Mouse (Mus musculus): ENCODE measurements around the gene Tgfbr1. TPM values are rescaled to one million over a fixed set of nuclear protein-coding genes. Genes with fewer than 3 reads are reported as not detected.

The Tgfbr1 gene
- polyA plus RNA-seq, 1 experiment from 2014 or later: 111 TPM

GRCm38 (mm10) chr4:47333541-47333940 lies 19.5 kb upstream of the Tgfbr1 start:
- DNase-seq (ENCODE audit: low spot score) (no peak), ATAC-seq (ENCODE audit: insufficient read depth, low FRiP score, low TSS enrichment) (no peak)
- H3K4me3 ChIP-seq (ENCODE audit: low read depth, low read length): no peak overlapping the region
- no peak overlapping the region for H3K27ac ChIP-seq (ENCODE audit: low read depth, low read length)
- H3K9me3 ChIP-seq (ENCODE audit: control insufficient read depth, low read length): no peaks in the 10 kb centered on the region
- H3K4me2 ChIP-seq (ENCODE audit: low read depth): no peak overlapping the region
- H3K9ac ChIP-seq (ENCODE audit: low read length): no peak overlapping the region
- H3K4me1 ChIP-seq (ENCODE audit: control insufficient read depth, insufficient read depth, low read length): no peaks in the 10 kb centered on the region
- no peaks in the 10 kb centered on the region for H3K27me3 ChIP-seq (ENCODE audit: control insufficient read depth, insufficient read depth, low read length)
- H3K36me3 ChIP-seq (ENCODE audit: control insufficient read depth, insufficient read depth, low read length): no peaks in the 10 kb centered on the region
- 96% methylated on average over 3 of the region's 3 CpGs for WGBS

- H3K4me3 ChIP-seq (ENCODE audit: low read depth, low read length): no peak overlapping the region
- DNase-seq (ENCODE audit: low spot score): no peak
- 76% methylated on average over 3 of the region's 3 CpGs for WGBS
- H3K36me3 ChIP-seq (ENCODE audit: control insufficient read depth, insufficient read depth, low read length): no peaks in the 10 kb centered on the region
- no peak for ATAC-seq (ENCODE audit: insufficient read depth, low FRiP score, low TSS enrichment)
- no peaks in the 10 kb centered on the region for H3K4me1 ChIP-seq (ENCODE audit: control insufficient read depth, insufficient read depth, low read length)
- H3K9ac ChIP-seq (ENCODE audit: low read length): no peak overlapping the region
- no peaks in the 10 kb centered on the region for H3K27me3 ChIP-seq (ENCODE audit: control insufficient read depth, insufficient read depth, low read length)
- H3K27ac ChIP-seq (ENCODE audit: low read depth, low read length): no peak overlapping the region
- no peak overlapping the region for H3K4me2 ChIP-seq (ENCODE audit: low read depth)
- no peaks in the 10 kb centered on the region for H3K9me3 ChIP-seq (ENCODE audit: control insufficient read depth, low read length)
Observed at GRCm38 (mm10) chr4:47336941-47337600, 16.0 kb upstream of the Tgfbr1 start.

- Histone ChIP-seq H3K9me3 (ENCODE audit: control insufficient read depth, low read length) (no peaks in the 10 kb centered on the region), H3K4me3 (ENCODE audit: low read depth, low read length) (no peak overlapping the region), H3K36me3 (ENCODE audit: control insufficient read depth, insufficient read depth, low read length) (no peaks in the 10 kb centered on the region), H3K27me3 (ENCODE audit: control insufficient read depth, insufficient read depth, low read length) (no peaks in the 10 kb centered on the region), H3K9ac (ENCODE audit: low read length) (no peak overlapping the region), H3K4me1 (ENCODE audit: control insufficient read depth, insufficient read depth, low read length) (no peaks in the 10 kb centered on the region), H3K4me2 (ENCODE audit: low read depth) (no peak overlapping the region), H3K27ac (ENCODE audit: low read depth, low read length) (no peak overlapping the region)
- WGBS: 41% methylated on average over 8 of the region's 8 CpGs
- DNase-seq (ENCODE audit: low spot score) (peak; percentile 28), ATAC-seq (ENCODE audit: insufficient read depth, low FRiP score, low TSS enrichment) (no peak)
Observed at GRCm38 (mm10) chr4:47342632-47343031, 10.4 kb upstream of the Tgfbr1 start.

GRCm38 (mm10) chr4:47347022-47347421 lies 6.0 kb upstream of the Tgfbr1 start:
- no peak for DNase-seq (ENCODE audit: low spot score)
- no peaks in the 10 kb centered on the region for H3K36me3 ChIP-seq (ENCODE audit: control insufficient read depth, insufficient read depth, low read length)
- H3K9me3 ChIP-seq (ENCODE audit: control insufficient read depth, low read length): no peaks in the 10 kb centered on the region
- H3K4me2 ChIP-seq (ENCODE audit: low read depth): no peak overlapping the region
- WGBS: 61% methylated on average over 4 of the region's 4 CpGs
- no peak for ATAC-seq (ENCODE audit: insufficient read depth, low FRiP score, low TSS enrichment)
- H3K27ac ChIP-seq (ENCODE audit: low read depth, low read length): no peak overlapping the region
- H3K4me3 ChIP-seq (ENCODE audit: low read depth, low read length): no peak overlapping the region
- H3K4me1 ChIP-seq (ENCODE audit: control insufficient read depth, insufficient read depth, low read length): no peaks in the 10 kb centered on the region
- no peaks in the 10 kb centered on the region for H3K27me3 ChIP-seq (ENCODE audit: control insufficient read depth, insufficient read depth, low read length)
- no peak overlapping the region for H3K9ac ChIP-seq (ENCODE audit: low read length)

- no peaks in the 10 kb centered on the region for H3K9me3 ChIP-seq (ENCODE audit: control insufficient read depth, low read length)
- DNase-seq (ENCODE audit: low spot score) (no peak), ATAC-seq (ENCODE audit: insufficient read depth, low FRiP score, low TSS enrichment) (no peak)
- no peak overlapping the region for H3K4me3 ChIP-seq (ENCODE audit: low read depth, low read length)
- H3K27ac ChIP-seq (ENCODE audit: low read depth, low read length): no peak overlapping the region
- no peaks in the 10 kb centered on the region for H3K36me3 ChIP-seq (ENCODE audit: control insufficient read depth, insufficient read depth, low read length)
- no peaks in the 10 kb centered on the region for H3K27me3 ChIP-seq (ENCODE audit: control insufficient read depth, insufficient read depth, low read length)
- H3K4me2 ChIP-seq (ENCODE audit: low read depth): no peak overlapping the region
- H3K9ac ChIP-seq (ENCODE audit: low read length): no peak overlapping the region
- WGBS: 38% methylated on average over 6 of the region's 6 CpGs
- H3K4me1 ChIP-seq (ENCODE audit: control insufficient read depth, insufficient read depth, low read length): 0 out of 2 replicates have a peak, but pooled peaks cover 5% of the 10 kb centered on the region
Observed at GRCm38 (mm10) chr4:47349759-47350158, 3.3 kb upstream of the Tgfbr1 start.

- Histone ChIP-seq H3K4me3 (ENCODE audit: low read depth, low read length) (no peak overlapping the region; the same call in 1 of the 2 replicates), H3K9ac (ENCODE audit: low read length) (no peak overlapping the region), H3K36me3 (ENCODE audit: control insufficient read depth, insufficient read depth, low read length) (no peaks in the 10 kb centered on the region), H3K27me3 (ENCODE audit: control insufficient read depth, insufficient read depth, low read length) (no peaks in the 10 kb centered on the region), H3K9me3 (ENCODE audit: control insufficient read depth, low read length) (no peaks in the 10 kb centered on the region), H3K27ac (ENCODE audit: low read depth, low read length) (no peak overlapping the region), H3K4me2 (ENCODE audit: low read depth) (peak overlapping the region; percentile 68), H3K4me1 (ENCODE audit: control insufficient read depth, insufficient read depth, low read length) (0 out of 2 replicates have a peak, but pooled peaks cover 5% of the 10 kb centered on the region)
- 18% methylated on average over 9 of the region's 9 CpGs for WGBS
- no peak for ATAC-seq (ENCODE audit: insufficient read depth, low FRiP score, low TSS enrichment)
- peak; percentile 53 for DNase-seq (ENCODE audit: low spot score)
Observed at GRCm38 (mm10) chr4:47351386-47352049, 1.5 kb upstream of the Tgfbr1 start.

- Histone ChIP-seq H3K4me2 (ENCODE audit: low read depth) (peak overlapping the region; percentile 68), H3K4me1 (ENCODE audit: control insufficient read depth, insufficient read depth, low read length) (0 out of 2 replicates have a peak, but pooled peaks cover 5% of the 10 kb centered on the region), H3K27me3 (ENCODE audit: control insufficient read depth, insufficient read depth, low read length) (no peaks in the 10 kb centered on the region), H3K36me3 (ENCODE audit: control insufficient read depth, insufficient read depth, low read length) (no peaks in the 10 kb centered on the region), H3K27ac (ENCODE audit: low read depth, low read length) (no peak overlapping the region), H3K9ac (ENCODE audit: low read length) (peak overlapping the region; percentile 60), H3K9me3 (ENCODE audit: control insufficient read depth, low read length) (no peaks in the 10 kb centered on the region), H3K4me3 (ENCODE audit: low read depth, low read length) (peak overlapping the region; percentile 84)
- peak; percentile 58 for DNase-seq (ENCODE audit: low spot score)
- under 1% methylated on average over 32 of the region's 32 CpGs for WGBS
- ATAC-seq (ENCODE audit: insufficient read depth, low FRiP score, low TSS enrichment): peak; percentile 25
Observed at GRCm38 (mm10) chr4:47352061-47352661, 861 bp upstream of the Tgfbr1 start.

GRCm38 (mm10) chr4:47353416-47354111 lies 542 bp downstream of the Tgfbr1 start:
- Histone ChIP-seq H3K4me3 (ENCODE audit: low read depth, low read length) (peak overlapping the region; percentile 84), H3K4me1 (ENCODE audit: control insufficient read depth, insufficient read depth, low read length) (0 out of 2 replicates have a peak, but pooled peaks cover 5% of the 10 kb centered on the region), H3K9ac (ENCODE audit: low read length) (peak overlapping the region; percentile 97), H3K36me3 (ENCODE audit: control insufficient read depth, insufficient read depth, low read length) (no peaks in the 10 kb centered on the region), H3K27me3 (ENCODE audit: control insufficient read depth, insufficient read depth, low read length) (no peaks in the 10 kb centered on the region), H3K4me2 (ENCODE audit: low read depth) (peak overlapping the region; percentile 62), H3K9me3 (ENCODE audit: control insufficient read depth, low read length) (no peaks in the 10 kb centered on the region), H3K27ac (ENCODE audit: low read depth, low read length) (peak overlapping the region; percentile 95)
- DNase-seq (ENCODE audit: low spot score) (no peak), ATAC-seq (ENCODE audit: insufficient read depth, low FRiP score, low TSS enrichment) (peak; percentile 70)
- under 1% methylated on average over 47 of the region's 73 CpGs for WGBS
